Mouse (Mus musculus) myocyte (in vitro differentiated cells): ENCODE measurements around the gene Afdn.

Experiments
- CEBPB ChIP-seq: IDR thresholded peaks from 2 replicates; pipeline ENCODE4 v1.6.1; 2011; ENCODE audit warnings: mild to moderate bottlenecking, moderate library complexity; ENCODE audit not compliant: poor library complexity, insufficient read depth, severe bottlenecking
- E2F4 ChIP-seq: IDR thresholded peaks from one replicate; pipeline ENCODE4 v1.6.1; 2011; ENCODE audit warnings: mild to moderate bottlenecking, control low read depth, moderate library complexity; ENCODE audit not compliant: insufficient read depth
- MAX ChIP-seq: IDR thresholded peaks from one replicate; pipeline ENCODE4 v1.6.1; 2011; ENCODE audit warnings: low read depth, mild to moderate bottlenecking, control low read depth
- POLR2A ChIP-seq: IDR thresholded peaks from one replicate; pipeline ENCODE4 v1.6.1; 2011; ENCODE audit warnings: low read depth, mild to moderate bottlenecking, control low read depth, moderate library complexity; ENCODE audit not compliant: insufficient read length
- POLR2AphosphoS2 ChIP-seq: IDR thresholded peaks from one replicate; pipeline ENCODE4 v1.6.1; 2011; ENCODE audit warnings: low read depth, control low read depth; ENCODE audit not compliant: insufficient read length
- TCF3 ChIP-seq: IDR thresholded peaks from one replicate; pipeline ENCODE4 v1.6.1; 2011; ENCODE audit warnings: low read depth, control low read depth; ENCODE audit not compliant: insufficient read length
- USF1 ChIP-seq: IDR thresholded peaks from one replicate; pipeline ENCODE4 v1.6.1; 2011; ENCODE audit warnings: low read depth, mild to moderate bottlenecking, control low read depth, moderate library complexity

DNA sequence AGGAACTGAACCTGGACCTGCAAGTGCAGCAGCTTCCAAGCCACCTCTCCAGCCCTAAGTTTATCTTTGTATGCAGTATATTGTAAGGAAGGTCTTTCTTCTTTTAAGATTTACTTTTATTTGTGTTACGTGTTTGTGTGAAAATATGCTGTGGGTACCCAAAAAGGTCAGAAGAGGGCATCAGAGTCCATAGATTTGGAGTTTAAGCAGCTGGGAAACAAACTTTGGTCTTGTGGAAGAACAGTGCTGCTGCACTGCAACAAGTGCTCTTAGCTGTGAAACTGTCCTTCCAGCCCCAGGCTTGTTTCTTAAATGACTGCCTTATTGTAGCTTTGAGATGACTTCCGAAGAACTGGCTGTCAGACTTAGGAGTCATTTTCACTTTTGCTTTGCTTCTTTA, 89.8 kb downstream of the Afdn start:
- TF ChIP-seq USF1 (no peak), POLR2A (no peak), POLR2AphosphoS2 (no peak), CEBPB (no peak), E2F4 (no peak), MAX (no peak), TCF3 (no peak)
